Mouse (Mus musculus) frontal cortex, postnatal 36 days (tissue): ENCODE results near the gene Acd.
A peak's percentile ranks its signal among the peaks of the same experiment; 100 is the strongest.

Experiments
- DNase-seq, 2 experiments: peaks; one replicate each; pipeline ENCODE4 v3.0.0; 2022; ENCODE audit warnings: low spot score in 2 of 2

Gene Acd

GRCm38 (mm10) chr8:105700966-105701824, at the start of gene Acd, which contains the start of gene Pard6a:
TSS of gene Acd (minus strand) at chr8:105701102.
TSS of gene Pard6a (plus strand) at chr8:105701148.
- DNase-seq = peak; percentile 94 to 96

- DNase-seq = peak; percentile 17 to 20
Measured at GRCm38 (mm10) chr8:105750606-105751005, 49.7 kb upstream of the Acd start.

- DNase-seq = no peak
Measured at GRCm38 (mm10) chr8:105743301-105743700, 42.4 kb upstream of the Acd start.

GRCm38 (mm10) chr8:105739216-105739615, 38.3 kb upstream of the Acd start:
- no peak for DNase-seq

- no peak for DNase-seq
Measured at GRCm38 (mm10) chr8:105732186-105732585, 31.3 kb upstream of the Acd start.

- no peak for DNase-seq
Measured at GRCm38 (mm10) chr8:105727397-105728124, 26.7 kb upstream of the Acd start.

- DNase-seq = no peak
Measured at GRCm38 (mm10) chr8:105725726-105726125, 24.8 kb upstream of the Acd start.

- DNase-seq = no peak
Measured at GRCm38 (mm10) chr8:105722861-105723260, 22.0 kb upstream of the Acd start.

- no peak for DNase-seq
Measured at GRCm38 (mm10) chr8:105719637-105720036, 18.7 kb upstream of the Acd start.

GRCm38 (mm10) chr8:105716302-105716945, 15.5 kb upstream of the Acd start:
- DNase-seq = no peak

GRCm38 (mm10) chr8:105715042-105715441, 14.1 kb upstream of the Acd start:
- no peak for DNase-seq

- peak; percentile 78 to 81 for DNase-seq
Measured at GRCm38 (mm10) chr8:105714139-105714538, 13.2 kb upstream of the Acd start.

GRCm38 (mm10) chr8:105712286-105712685, 11.4 kb upstream of the Acd start:
- DNase-seq = no peak

GRCm38 (mm10) chr8:105709317-105709716, 8.4 kb upstream of the Acd start:
- DNase-seq = no peak

GRCm38 (mm10) chr8:105708675-105709074, 7.8 kb upstream of the Acd start:
- no peak for DNase-seq

- peak; percentile 77 to 92 for DNase-seq
Measured at GRCm38 (mm10) chr8:105707498-105708403, 6.8 kb upstream of the Acd start, which contains the start of the genes 4933405L10Rik and Enkd1. TSS of gene 4933405L10Rik (plus strand) at chr8:105707655. TSS of gene Enkd1 (minus strand) at chr8:105708210.

- DNase-seq = no peak
Measured at GRCm38 (mm10) chr8:105706426-105706825, 5.5 kb upstream of the Acd start.

- no peak for DNase-seq
Measured at GRCm38 (mm10) chr8:105704955-105705354, 4.1 kb upstream of the Acd start.

GRCm38 (mm10) chr8:105704146-105704812, 3.4 kb upstream of the Acd start:
- DNase-seq = no peak

- no peak for DNase-seq
Measured at GRCm38 (mm10) chr8:105702731-105703415, 2.0 kb upstream of the Acd start.
